Mouse (Mus musculus) liver, embryonic 14.5 days (tissue): ENCODE measurements at regions not wholly inside any gene's neighbourhood (a gene's known extent, or its start where the extent isn't known, plus 50 kb on each side); places are given as distances from the start of the nearest gene placed in this dataset.

Source experiments
- CTCF ChIP-seq: IDR thresholded peaks from 2 replicates; pipeline ENCODE4 v1.5.1; 2016; ENCODE audit warnings: antibody characterized with exemption, low read depth, control low read depth
- EP300 ChIP-seq: IDR thresholded peaks from 2 replicates; pipeline ENCODE4 v1.6.1; 2016; ENCODE audit warnings: antibody characterized with exemption, low read depth

- TF ChIP-seq CTCF (no peak), EP300 (no peak)
Measured at GRCm38 (mm10) chr2:159853891-159854665, 479.9 kb downstream of the Gm826 start.
